Mouse (Mus musculus): ENCODE measurements around the gene Fgfrl1. TPM values are rescaled to one million over a fixed set of nuclear protein-coding genes. Genes with fewer than 3 reads are reported as not detected.

Fgfrl1 gene
- total and polyA plus RNA-seq, 3 experiments: 17.6 to 36.5 (median 21.6) TPM

- TF ChIP-seq CTCF (IDR thresholded peaks at IDR 0.05) (no peak), POLR2A (IDR thresholded peaks at IDR 0.05; ENCODE audit: insufficient read depth, low read depth, low read length) (peak; percentile 78; the same call in 1 of the 2 replicates)
- WGBS: 16% methylated on average over 36 of the region's 36 CpGs
- Histone ChIP-seq H3K4me1 (ENCODE audit: control insufficient read depth, insufficient read depth, low read length) (peaks cover 8% of the 10 kb centered on the region), H3K79me2 (replicated peaks; ENCODE audit: control insufficient read depth, insufficient read depth, low read length) (peaks cover 3% of the 10 kb centered on the region), H3K36me3 (ENCODE audit: control insufficient read depth, insufficient read depth, low read length) (no peaks in the 10 kb centered on the region), H3K4me3 (peak overlapping the region; percentile 95), H3K9ac (ENCODE audit: low read depth, low read length) (peak overlapping the region; percentile 91), H3K27ac (peak overlapping the region; percentile 84), H3K27me3 (ENCODE audit: control insufficient read depth, insufficient read depth, low read length) (no peaks in the 10 kb centered on the region)
- DNase-seq: peak; percentile 94 to 95
- intact Hi-C loops (cut with DNase I): loop anchor here (2.0 to 10.0 kb wide), 4 partner anchors 30 to 1204 kb away; partner anchors contain the start of gene Dr1
Observed at GRCm38 (mm10) chr5:108660632-108661268, 31.4 kb upstream of the Fgfrl1 start.

- Histone ChIP-seq H3K27me3 (ENCODE audit: control insufficient read depth, insufficient read depth, low read length) (no peaks in the 10 kb centered on the region), H3K4me3 (no peak overlapping the region), H3K79me2 (replicated peaks; ENCODE audit: control insufficient read depth, insufficient read depth, low read length) (peaks cover 3% of the 10 kb centered on the region), H3K27ac (no peak overlapping the region), H3K9ac (ENCODE audit: low read depth, low read length) (no peak overlapping the region), H3K36me3 (ENCODE audit: control insufficient read depth, insufficient read depth, low read length) (no peaks in the 10 kb centered on the region), H3K4me1 (ENCODE audit: control insufficient read depth, insufficient read depth, low read length) (peaks cover 8% of the 10 kb centered on the region)
- intact Hi-C loops (cut with DNase I): loop anchor here (10.0 kb wide), 2 partner anchors 398 to 1202 kb away; partner anchors contain the start of gene Dr1
- TF ChIP-seq EP300 (IDR thresholded peaks at IDR 0.05; ENCODE audit: insufficient read depth, low read depth, low read length) (no peak), CTCF (IDR thresholded peaks at IDR 0.05) (no peak), POLR2A (IDR thresholded peaks at IDR 0.05; ENCODE audit: insufficient read depth, low read depth, low read length) (no peak)
- 77% methylated on average over 4 of the region's 4 CpGs for WGBS
- no peak for DNase-seq
Observed at GRCm38 (mm10) chr5:108662772-108663171, 29.4 kb upstream of the Fgfrl1 start.

GRCm38 (mm10) chr5:108665066-108665465 is 27.1 kb upstream of the Fgfrl1 start:
- intact Hi-C loops (cut with DNase I): loop anchor here (10.0 kb wide), 2 partner anchors 400 to 1200 kb away; partner anchors contain the start of gene Dr1
- no peaks in the 10 kb centered on the region; the same call in 1 of the 2 replicates for H3K79me2 ChIP-seq (replicated peaks; ENCODE audit: control insufficient read depth, insufficient read depth, low read length)
- no peaks in the 10 kb centered on the region for H3K36me3 ChIP-seq (ENCODE audit: control insufficient read depth, insufficient read depth, low read length)
- H3K9ac ChIP-seq (ENCODE audit: low read depth, low read length): no peak overlapping the region
- no peaks in the 10 kb centered on the region for H3K27me3 ChIP-seq (ENCODE audit: control insufficient read depth, insufficient read depth, low read length)
- H3K27ac ChIP-seq: no peak overlapping the region
- peaks cover 3% of the 10 kb centered on the region for H3K4me1 ChIP-seq (ENCODE audit: control insufficient read depth, insufficient read depth, low read length)
- H3K4me3 ChIP-seq: no peak overlapping the region
- 33% methylated on average over 3 of the region's 3 CpGs for WGBS
- TF ChIP-seq POLR2A (IDR thresholded peaks at IDR 0.05; ENCODE audit: insufficient read depth, low read depth, low read length) (no peak), CTCF (IDR thresholded peaks at IDR 0.05) (no peak), EP300 (IDR thresholded peaks at IDR 0.05; ENCODE audit: insufficient read depth, low read depth, low read length) (no peak)
- no peak for DNase-seq

GRCm38 (mm10) chr5:108667370-108667769 is 24.8 kb upstream of the Fgfrl1 start:
- H3K9ac ChIP-seq (ENCODE audit: low read depth, low read length): no peak overlapping the region
- 74% methylated on average over 2 of the region's 2 CpGs for WGBS
- intact Hi-C loops (cut with DNase I): loop anchor here (10.0 kb wide), 2 partner anchors 403 to 1197 kb away; partner anchors contain the start of gene Dr1
- no peaks in the 10 kb centered on the region for H3K27me3 ChIP-seq (ENCODE audit: control insufficient read depth, insufficient read depth, low read length)
- TF ChIP-seq CTCF (IDR thresholded peaks at IDR 0.05) (no peak), POLR2A (IDR thresholded peaks at IDR 0.05; ENCODE audit: insufficient read depth, low read depth, low read length) (no peak), EP300 (IDR thresholded peaks at IDR 0.05; ENCODE audit: insufficient read depth, low read depth, low read length) (no peak)
- H3K36me3 ChIP-seq (ENCODE audit: control insufficient read depth, insufficient read depth, low read length): no peaks in the 10 kb centered on the region
- no peaks in the 10 kb centered on the region for H3K79me2 ChIP-seq (replicated peaks; ENCODE audit: control insufficient read depth, insufficient read depth, low read length)
- no peak overlapping the region for H3K4me3 ChIP-seq
- H3K27ac ChIP-seq: no peak overlapping the region
- DNase-seq: no peak
- peaks cover 2% of the 10 kb centered on the region for H3K4me1 ChIP-seq (ENCODE audit: control insufficient read depth, insufficient read depth, low read length)

GRCm38 (mm10) chr5:108668387-108668932 is 23.7 kb upstream of the Fgfrl1 start:
- no peaks in the 10 kb centered on the region for H3K79me2 ChIP-seq (replicated peaks; ENCODE audit: control insufficient read depth, insufficient read depth, low read length)
- WGBS: 17% methylated on average over 3 of the region's 3 CpGs
- intact Hi-C loops (cut with DNase I): loop anchor here (2.0 to 10.0 kb wide), 3 partner anchors 40 to 1196 kb away; partner anchors contain the start of genes Dr1, Gak and Tmem175
- no peaks in the 10 kb centered on the region for H3K27me3 ChIP-seq (ENCODE audit: control insufficient read depth, insufficient read depth, low read length)
- H3K27ac ChIP-seq: peak overlapping the region; percentile 99
- DNase-seq: no peak
- TF ChIP-seq CTCF (IDR thresholded peaks at IDR 0.05) (no peak), POLR2A (IDR thresholded peaks at IDR 0.05; ENCODE audit: insufficient read depth, low read depth, low read length) (no peak), EP300 (IDR thresholded peaks at IDR 0.05; ENCODE audit: insufficient read depth, low read depth, low read length) (no peak)
- peak overlapping the region; percentile 69 for H3K4me3 ChIP-seq
- peak overlapping the region; percentile 78 for H3K9ac ChIP-seq (ENCODE audit: low read depth, low read length)
- H3K36me3 ChIP-seq (ENCODE audit: control insufficient read depth, insufficient read depth, low read length): no peaks in the 10 kb centered on the region
- H3K4me1 ChIP-seq (ENCODE audit: control insufficient read depth, insufficient read depth, low read length): peaks cover 2% of the 10 kb centered on the region

Measured in heart, adult 2 months (tissue).